Mouse (Mus musculus) megakaryocyte, embryonic 14.5 days (primary cell): Measurements from ENCODE around the gene Ano3.

Experiments used
- FLI1 ChIP-seq: IDR thresholded peaks from 2 replicates; pipeline ENCODE4 v1.6.1; 2012; ENCODE audit warnings: low read length, inconsistent platforms, mixed read lengths
- GATA1 ChIP-seq: IDR thresholded peaks from 3 replicates; pipeline ENCODE4 v1.6.1; 2012; ENCODE audit warnings: mixed read lengths, low read length, inconsistent platforms, borderline replicate concordance

- TF ChIP-seq GATA1 = no peak
- no peak for TF ChIP-seq FLI1
Measured at GRCm38 (mm10) chr2:110719051-110719450, 231.7 kb downstream of the Ano3 start.
